Mouse (Mus musculus): Measurements from ENCODE around the gene Tbkbp1. TPM values are rescaled to one million over a fixed set of nuclear protein-coding genes. Genes with fewer than 3 reads are reported as not detected.

Gene Tbkbp1
- polyA plus RNA-seq, 1 experiment from 2014 or later, result 4.5 TPM

DNA sequence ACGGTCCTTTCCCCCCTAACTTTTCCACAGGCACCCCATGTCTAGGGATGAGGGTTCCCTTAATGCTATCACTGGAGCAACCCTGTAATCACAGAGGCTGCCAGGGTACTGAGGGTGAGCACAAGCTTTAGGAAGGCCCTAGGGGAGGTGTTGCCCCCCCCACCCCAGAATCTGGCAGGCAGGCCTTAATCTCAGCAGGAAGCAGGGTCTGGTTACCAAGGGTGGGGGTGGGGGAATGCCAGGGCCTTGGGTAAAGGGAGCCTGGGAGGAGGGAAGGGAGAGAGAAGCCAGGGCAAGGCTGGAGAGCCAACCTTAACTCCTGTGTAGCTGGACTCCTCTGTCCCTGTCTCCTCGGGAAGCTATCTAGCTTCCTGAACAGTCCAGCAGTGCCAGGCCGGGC is 30.7 kb downstream of the Tbkbp1 start:
- no peak overlapping the region for H3K27ac ChIP-seq
- no peaks in the 10 kb centered on the region for H3K36me3 ChIP-seq (ENCODE audit: poor library complexity, severe bottlenecking)
- no peaks in the 10 kb centered on the region for H3K9me3 ChIP-seq (replicated peaks)
- no peak overlapping the region for H3K9ac ChIP-seq
- no peak overlapping the region for H3K4me3 ChIP-seq
- 57% methylated on average over 3 of the region's 3 CpGs for WGBS
- no peak for ATAC-seq
- H3K4me2 ChIP-seq, result no peak overlapping the region
- H3K27me3 ChIP-seq, result peaks cover 41% of the 10 kb centered on the region
- H3K4me1 ChIP-seq, result peaks cover 3% of the 10 kb centered on the region; the same call in 1 of the 2 replicates

DNA sequence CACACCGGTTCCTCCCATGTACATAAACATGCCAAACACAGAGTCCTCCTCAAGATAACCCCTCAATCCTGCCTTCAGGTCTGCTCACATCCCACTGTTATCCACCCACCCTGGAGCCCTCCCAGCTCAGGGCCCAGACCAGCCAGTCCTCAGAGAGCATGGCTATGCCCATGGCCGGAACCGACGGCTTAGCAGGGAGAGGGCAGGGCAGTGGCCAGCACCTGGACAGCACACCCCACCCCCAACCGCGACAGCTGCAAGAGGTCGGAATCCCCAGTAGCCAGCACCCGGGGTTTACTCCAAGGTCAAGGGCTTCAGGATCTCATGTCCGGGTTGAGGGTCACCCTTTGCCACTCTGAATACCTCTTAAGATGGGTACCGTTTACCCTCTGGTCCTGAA is 31.1 kb downstream of the Tbkbp1 start:
- H3K4me1 ChIP-seq, result peaks cover 3% of the 10 kb centered on the region; the same call in 1 of the 2 replicates
- H3K9me3 ChIP-seq (replicated peaks), result no peaks in the 10 kb centered on the region
- H3K4me2 ChIP-seq, result no peak overlapping the region
- WGBS, result 57% methylated on average over 10 of the region's 10 CpGs
- H3K27ac ChIP-seq, result no peak overlapping the region
- H3K36me3 ChIP-seq (ENCODE audit: poor library complexity, severe bottlenecking), result no peaks in the 10 kb centered on the region
- peaks cover 46% of the 10 kb centered on the region for H3K27me3 ChIP-seq
- no peak overlapping the region for H3K4me3 ChIP-seq
- H3K9ac ChIP-seq, result no peak overlapping the region
- no peak for ATAC-seq

DNA sequence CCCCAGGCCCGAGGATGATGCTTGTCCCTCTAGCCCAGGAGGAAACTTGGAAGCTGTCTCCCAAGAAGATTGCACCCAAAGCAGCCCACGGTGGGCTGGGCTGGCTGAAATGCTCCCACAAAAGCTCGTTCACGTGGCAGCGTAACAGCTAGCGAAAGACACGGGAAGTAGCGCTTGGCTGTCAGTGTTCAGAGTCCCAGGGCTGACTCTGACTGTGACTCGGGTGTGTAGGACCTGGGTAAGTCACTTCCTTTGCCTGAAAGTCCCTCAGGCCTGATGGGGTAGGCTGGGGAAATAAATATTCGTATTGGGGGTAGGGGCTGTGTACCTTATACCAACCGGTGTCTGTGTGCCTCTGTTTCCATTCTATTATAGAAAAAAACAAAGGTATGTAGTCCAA is 35.5 kb downstream of the Tbkbp1 start:
- H3K4me1 ChIP-seq, result peaks cover 13% of the 10 kb centered on the region
- H3K4me2 ChIP-seq, result peak overlapping the region; percentile 62; the same call in 1 of the 2 replicates
- H3K9ac ChIP-seq, result no peak overlapping the region
- H3K27ac ChIP-seq, result no peak overlapping the region
- no peak for ATAC-seq
- WGBS, result 7% methylated on average over 11 of the region's 11 CpGs
- H3K9me3 ChIP-seq (replicated peaks), result no peaks in the 10 kb centered on the region
- H3K36me3 ChIP-seq (ENCODE audit: poor library complexity, severe bottlenecking), result no peaks in the 10 kb centered on the region
- H3K27me3 ChIP-seq, result peaks cover 73% of the 10 kb centered on the region
- H3K4me3 ChIP-seq, result peak overlapping the region; percentile 38; the same call in 1 of the 2 replicates

DNA sequence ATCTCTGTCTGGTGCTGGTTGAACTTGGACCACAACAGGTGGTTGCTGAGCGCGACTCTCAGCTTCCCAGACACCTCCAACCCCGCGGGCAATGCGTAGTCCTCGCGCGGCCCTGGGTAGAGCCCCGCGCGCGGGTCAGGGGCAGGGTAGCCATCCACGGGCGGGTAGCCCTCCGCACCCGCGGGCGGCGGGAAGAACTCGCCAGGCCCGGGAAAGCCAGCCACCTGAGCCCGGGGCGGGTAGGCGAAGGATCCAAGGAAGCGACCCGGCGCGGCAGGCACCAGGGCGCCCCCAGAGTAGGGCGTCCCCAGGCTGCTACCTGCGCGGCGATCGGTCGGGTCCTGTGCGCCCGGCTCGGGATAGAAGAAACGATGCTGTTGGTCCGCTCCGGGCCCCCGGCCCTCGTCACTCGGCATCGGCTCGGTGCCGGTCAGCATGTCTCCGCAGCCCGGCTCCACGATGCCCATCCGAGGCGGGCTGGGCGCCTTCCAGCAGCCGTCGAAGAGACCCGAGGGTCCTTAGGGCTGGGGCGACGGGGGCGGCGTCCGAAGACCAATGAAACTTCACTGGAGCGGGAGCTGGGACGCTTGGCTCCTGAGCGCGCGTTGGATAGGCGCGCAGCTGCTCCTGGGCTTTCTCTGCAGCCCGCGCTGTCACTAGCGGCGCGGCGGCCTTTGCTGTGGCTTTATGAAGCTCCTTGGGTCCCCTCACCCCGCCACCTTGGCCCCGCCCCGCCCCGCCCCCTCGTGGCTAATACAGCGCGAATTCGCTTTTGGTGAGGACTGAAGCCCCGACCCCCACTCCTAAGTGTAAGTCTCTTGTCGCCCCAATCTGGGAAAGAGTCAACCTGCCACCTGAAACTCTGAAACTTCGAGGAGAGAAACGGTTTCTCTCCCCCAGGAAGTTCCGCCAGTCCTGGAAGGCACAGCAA is 36.4 kb downstream of the Tbkbp1 start, which contains the start of gene Tbx21:
Gene Tbx21 (minus strand): TSS at position 661 of the 931 bp plus-strand sequence.
- Histone ChIP-seq H3K4me1 (peaks cover 13% of the 10 kb centered on the region), H3K27me3 (peaks cover 76% of the 10 kb centered on the region), H3K9ac (peak within 1 kb of the TSS; percentile 51), H3K27ac (no peak within 1 kb of the TSS), H3K36me3 (ENCODE audit: poor library complexity, severe bottlenecking) (no peaks in the 10 kb centered on the region), H3K9me3 (replicated peaks) (no peaks in the 10 kb centered on the region), H3K4me3 (peak within 1 kb of the TSS; percentile 38), H3K4me2 (peak within 1 kb of the TSS; percentile 62)
- no peak for ATAC-seq
- WGBS, result under 1% methylated on average over 85 of the region's 87 CpGs

DNA sequence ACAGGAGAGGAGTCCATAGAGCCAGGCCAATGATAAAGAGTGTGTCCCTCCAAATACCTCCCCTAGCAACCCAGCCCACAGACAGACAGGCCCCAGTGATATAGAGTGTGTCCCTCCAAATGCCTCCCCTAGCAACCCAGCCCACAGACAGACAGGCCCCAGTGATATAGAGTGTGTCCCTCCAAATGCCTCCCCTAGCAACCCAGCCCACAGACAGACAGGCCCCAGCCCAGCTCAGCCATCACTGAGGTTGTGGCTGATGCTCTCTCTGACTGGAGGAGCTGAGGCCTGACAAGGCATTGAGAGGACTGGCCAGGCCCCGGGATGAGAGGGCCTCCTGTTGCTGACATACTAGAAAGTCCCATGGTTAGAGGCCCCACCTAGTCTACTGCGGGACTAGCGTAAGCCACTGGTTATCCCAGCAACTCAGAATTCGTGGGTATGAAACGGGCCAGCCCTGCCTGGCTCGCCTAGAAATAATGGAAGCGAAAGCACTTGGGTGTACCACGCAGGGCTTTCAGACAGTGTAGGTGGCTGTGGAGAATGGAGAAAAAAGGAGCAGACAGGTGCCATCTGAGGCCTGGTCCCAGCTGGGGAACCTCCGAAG is 38.7 kb downstream of the Tbkbp1 start:
- no peak for ATAC-seq
- H3K4me2 ChIP-seq, result no peak overlapping the region
- no peak overlapping the region for H3K4me3 ChIP-seq
- WGBS, result 80% methylated on average over 9 of the region's 9 CpGs
- no peak overlapping the region for H3K27ac ChIP-seq
- H3K4me1 ChIP-seq, result peaks cover 13% of the 10 kb centered on the region
- no peaks in the 10 kb centered on the region for H3K36me3 ChIP-seq (ENCODE audit: poor library complexity, severe bottlenecking)
- H3K9ac ChIP-seq, result no peak overlapping the region
- H3K27me3 ChIP-seq, result peaks cover 61% of the 10 kb centered on the region
- no peaks in the 10 kb centered on the region for H3K9me3 ChIP-seq (replicated peaks)

DNA sequence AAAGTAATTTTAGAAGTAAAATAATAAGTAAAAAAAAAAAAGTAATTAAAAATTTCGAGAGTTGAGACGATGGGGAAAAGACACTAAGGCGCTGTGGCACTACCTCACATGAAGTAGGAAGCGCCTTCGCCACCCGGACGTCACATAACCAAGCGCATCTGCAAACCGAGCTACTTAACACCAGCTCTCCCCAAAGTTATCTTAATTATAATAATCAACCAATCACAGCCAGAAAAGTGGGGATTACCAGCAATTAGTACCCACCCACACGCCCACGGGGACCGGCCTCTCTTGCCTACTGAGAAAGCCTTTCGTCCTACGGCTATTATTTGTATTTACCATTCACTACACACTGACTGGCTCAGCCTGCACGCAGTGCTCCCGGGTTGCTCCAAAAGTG is 42.3 kb downstream of the Tbkbp1 start:
- no peak overlapping the region for H3K27ac ChIP-seq
- H3K36me3 ChIP-seq (ENCODE audit: poor library complexity, severe bottlenecking), result no peaks in the 10 kb centered on the region
- no peak overlapping the region for H3K4me2 ChIP-seq
- no peaks in the 10 kb centered on the region for H3K9me3 ChIP-seq (replicated peaks)
- H3K4me3 ChIP-seq, result no peak overlapping the region
- 60% methylated on average over 16 of the region's 16 CpGs for WGBS
- no peak for ATAC-seq
- peaks cover 26% of the 10 kb centered on the region for H3K27me3 ChIP-seq
- no peak overlapping the region for H3K9ac ChIP-seq
- H3K4me1 ChIP-seq, result peaks cover under 1% of the 10 kb centered on the region; the same call in 1 of the 2 replicates

DNA sequence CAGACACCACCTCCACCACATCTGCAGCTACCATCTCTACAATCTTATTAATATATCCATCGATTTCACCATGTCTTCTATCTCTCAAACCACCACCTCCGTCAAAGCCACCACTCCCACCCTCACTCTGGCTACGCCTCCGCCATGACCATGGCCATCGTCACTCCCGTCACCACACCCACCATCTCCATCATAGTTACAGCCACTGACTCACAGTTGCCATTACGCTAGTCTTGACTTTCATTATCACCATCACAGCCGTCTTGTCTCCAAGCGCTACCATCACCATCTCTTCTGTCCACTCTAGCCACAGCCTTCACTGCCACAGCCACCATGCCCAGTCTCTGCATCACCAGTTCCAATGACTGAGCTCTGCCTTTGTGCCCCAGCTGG is 47.2 kb downstream of the Tbkbp1 start:
- H3K36me3 ChIP-seq (ENCODE audit: poor library complexity, severe bottlenecking), result no peaks in the 10 kb centered on the region
- no peak overlapping the region for H3K9ac ChIP-seq
- 95% methylated on average over 9 of the region's 9 CpGs for WGBS
- peaks cover 22% of the 10 kb centered on the region for H3K27me3 ChIP-seq
- H3K4me1 ChIP-seq, result no peaks in the 10 kb centered on the region
- ATAC-seq, result no peak
- no peaks in the 10 kb centered on the region for H3K9me3 ChIP-seq (replicated peaks)
- no peak overlapping the region for H3K27ac ChIP-seq
- no peak overlapping the region for H3K4me3 ChIP-seq
- H3K4me2 ChIP-seq, result no peak overlapping the region

DNA sequence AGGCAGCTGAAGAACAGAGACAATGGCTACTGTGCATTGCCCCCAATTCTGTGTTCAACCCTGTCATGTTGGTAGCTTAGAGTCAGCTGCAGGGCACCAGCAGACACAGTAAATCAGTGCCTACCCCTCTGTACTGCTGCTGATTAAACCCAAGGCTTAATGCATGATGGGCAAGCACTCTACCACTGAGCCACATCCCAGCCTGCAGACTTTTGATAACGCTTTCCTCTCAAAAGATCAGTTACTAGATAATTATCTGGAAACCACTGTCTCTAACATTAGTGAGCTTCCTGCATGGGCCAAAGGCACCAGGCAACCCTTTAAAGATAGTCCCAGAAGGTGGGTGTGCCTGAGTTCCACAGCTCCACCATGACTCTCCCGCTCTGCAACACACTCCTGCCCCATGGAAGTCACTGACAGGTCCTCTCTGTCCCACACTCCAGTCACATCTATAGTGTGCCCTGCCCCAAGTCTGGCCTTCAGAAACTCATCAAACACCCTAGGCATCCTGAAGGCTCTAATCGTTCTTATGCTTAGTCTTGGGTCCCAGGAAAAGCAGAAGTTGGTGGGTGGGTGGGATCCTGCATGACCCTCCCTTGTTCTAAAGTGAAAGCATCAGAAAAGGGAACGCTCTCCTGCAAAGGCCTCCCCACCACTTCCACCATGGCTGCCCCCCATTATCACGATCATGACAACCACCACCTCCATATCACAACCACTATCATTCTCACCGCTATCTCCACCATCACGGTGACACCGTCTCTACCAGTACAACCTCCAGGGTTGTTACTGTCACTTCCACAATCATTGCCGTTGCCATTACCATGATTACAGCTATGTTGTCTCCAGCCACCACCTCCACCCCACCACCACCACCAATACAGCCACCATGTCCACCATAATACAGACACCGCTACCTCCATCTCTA is 47.9 kb downstream of the Tbkbp1 start:
- Histone ChIP-seq H3K4me1 (no peaks in the 10 kb centered on the region), H3K9ac (no peak overlapping the region), H3K27me3 (peaks cover 29% of the 10 kb centered on the region), H3K36me3 (ENCODE audit: poor library complexity, severe bottlenecking) (no peaks in the 10 kb centered on the region), H3K4me2 (no peak overlapping the region), H3K4me3 (no peak overlapping the region), H3K27ac (no peak overlapping the region), H3K9me3 (replicated peaks) (no peaks in the 10 kb centered on the region)
- ATAC-seq, result no peak
- WGBS, result 96% methylated on average over 10 of the region's 10 CpGs

DNA sequence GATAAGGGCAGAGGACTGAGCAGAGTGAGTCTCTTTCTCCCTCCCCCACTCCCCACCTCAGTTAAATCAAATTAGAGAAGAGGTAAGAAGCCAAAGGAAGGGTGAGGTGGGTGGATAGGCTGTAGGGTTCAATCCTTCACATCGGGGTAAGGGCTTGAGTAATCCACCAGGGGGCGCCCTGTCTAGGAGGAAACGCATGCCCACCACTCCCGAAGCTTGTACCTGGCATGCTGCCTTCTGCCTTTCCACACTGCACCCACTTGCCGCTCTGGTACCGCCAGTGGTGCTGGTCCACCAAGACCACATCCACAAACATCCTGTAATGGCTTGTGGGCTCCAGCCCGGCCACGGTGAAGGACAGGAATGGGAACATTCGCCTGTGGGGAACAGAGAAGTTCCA is 49.6 kb downstream of the Tbkbp1 start:
- Histone ChIP-seq H3K9me3 (replicated peaks) (no peaks in the 10 kb centered on the region), H3K27me3 (peaks cover 43% of the 10 kb centered on the region), H3K4me3 (no peak overlapping the region), H3K9ac (no peak overlapping the region), H3K4me1 (no peaks in the 10 kb centered on the region), H3K4me2 (no peak overlapping the region), H3K27ac (no peak overlapping the region), H3K36me3 (ENCODE audit: poor library complexity, severe bottlenecking) (no peaks in the 10 kb centered on the region)
- no peak for ATAC-seq
- 17% methylated on average over 9 of the region's 9 CpGs for whole genome bisulfite sequencing

DNA sequence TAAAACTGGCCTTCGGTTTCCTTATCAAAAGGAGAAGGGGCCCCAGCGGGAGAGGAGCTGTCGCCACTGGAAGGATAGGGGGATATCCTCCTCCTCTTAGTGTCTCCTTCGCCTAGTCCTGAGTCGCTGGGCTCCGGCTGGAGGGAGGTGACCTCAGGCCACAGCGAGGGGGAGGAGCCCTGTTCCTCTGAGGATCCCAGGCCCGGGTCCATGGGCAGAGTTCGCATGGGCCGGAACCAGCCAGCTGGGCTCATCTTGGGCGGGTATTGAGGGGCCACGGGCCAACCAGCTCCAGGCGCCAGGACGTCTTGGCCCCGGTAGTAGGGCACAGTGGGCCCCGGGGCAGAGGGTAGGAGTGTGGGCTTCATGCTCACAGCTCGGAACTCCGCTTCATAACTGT is 52.5 kb downstream of the Tbkbp1 start:
- Histone ChIP-seq H3K27ac (no peak overlapping the region), H3K4me1 (no peaks in the 10 kb centered on the region), H3K4me2 (no peak overlapping the region), H3K9ac (no peak overlapping the region), H3K27me3 (peaks cover 47% of the 10 kb centered on the region), H3K9me3 (replicated peaks) (no peaks in the 10 kb centered on the region), H3K4me3 (no peak overlapping the region), H3K36me3 (ENCODE audit: poor library complexity, severe bottlenecking) (no peaks in the 10 kb centered on the region)
- WGBS, result 28% methylated on average over 16 of the region's 18 CpGs
- no peak for ATAC-seq

DNA sequence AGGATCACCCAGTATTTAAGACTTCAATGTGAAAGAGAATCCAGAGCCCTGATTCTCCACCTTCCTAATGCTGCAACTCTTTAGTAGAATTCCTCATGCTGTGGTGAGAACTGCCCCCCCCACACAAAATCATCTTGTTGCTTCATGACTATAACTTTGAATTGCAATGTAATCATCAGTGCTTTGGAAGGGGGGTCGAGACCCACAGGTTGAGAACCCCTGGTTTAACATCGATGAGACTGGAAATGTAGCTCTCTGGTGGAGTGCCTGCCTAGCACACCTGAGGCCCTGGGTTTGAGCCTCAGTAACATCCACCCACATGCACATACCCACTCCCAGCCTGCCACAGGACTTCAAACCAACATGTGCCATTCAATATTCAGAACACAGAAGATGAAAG is 56.7 kb downstream of the Tbkbp1 start:
- Histone ChIP-seq H3K4me3 (no peak overlapping the region), H3K9me3 (replicated peaks) (no peaks in the 10 kb centered on the region), H3K36me3 (ENCODE audit: poor library complexity, severe bottlenecking) (no peaks in the 10 kb centered on the region), H3K27me3 (peaks cover 30% of the 10 kb centered on the region), H3K4me1 (no peaks in the 10 kb centered on the region), H3K27ac (no peak overlapping the region), H3K9ac (no peak overlapping the region), H3K4me2 (no peak overlapping the region)
- WGBS, result 69% methylated on average over 2 of the region's 2 CpGs
- ATAC-seq, result no peak

All from forebrain, embryonic 13.5 days (tissue).